Mouse (Mus musculus): ENCODE results near the gene Srgap1. TPM values are rescaled to one million over a fixed set of nuclear protein-coding genes. Genes with fewer than 3 reads are reported as not detected.

The Srgap1 gene
- polyA plus RNA-seq, 1 experiment, result 1.0 TPM

GRCm38 (mm10) chr10:121885512-121886218 is 161.4 kb downstream of the Srgap1 start:
- no peaks in the 10 kb centered on the region; the same call in 1 of the 2 replicates for H3K4me1 ChIP-seq (ENCODE audit: control insufficient read depth, insufficient read depth, low read length)
- WGBS, result 87% methylated on average over 9 of the region's 9 CpGs
- H3K27ac ChIP-seq (ENCODE audit: control insufficient read depth, insufficient read depth, low read depth, low read length, poor library complexity), result no peak overlapping the region
- TF ChIP-seq CTCF (IDR thresholded peaks at IDR 0.05; ENCODE audit: control insufficient read depth, insufficient read depth, low read length), result no peak
- TF ChIP-seq POLR2A (IDR thresholded peaks at IDR 0.05; ENCODE audit: borderline replicate concordance, control insufficient read depth, low read depth, low read length), result no peak
- H3K4me3 ChIP-seq (replicated peaks; ENCODE audit: control insufficient read depth, low read depth, low read length), result no peak overlapping the region

GRCm38 (mm10) chr10:121882461-121882860 is 164.7 kb downstream of the Srgap1 start:
- WGBS, result 89% methylated on average over 6 of the region's 6 CpGs
- Histone ChIP-seq H3K27ac (ENCODE audit: control insufficient read depth, insufficient read depth, low read depth, low read length, poor library complexity) (no peak overlapping the region), H3K4me1 (ENCODE audit: control insufficient read depth, insufficient read depth, low read length) (no peaks in the 10 kb centered on the region; the same call in 1 of the 2 replicates), H3K4me3 (replicated peaks; ENCODE audit: control insufficient read depth, low read depth, low read length) (no peak overlapping the region)
- TF ChIP-seq CTCF (IDR thresholded peaks at IDR 0.05; ENCODE audit: control insufficient read depth, insufficient read depth, low read length) (no peak), POLR2A (IDR thresholded peaks at IDR 0.05; ENCODE audit: borderline replicate concordance, control insufficient read depth, low read depth, low read length) (no peak)

GRCm38 (mm10) chr10:121878855-121879254 is 168.3 kb downstream of the Srgap1 start:
- H3K4me1 ChIP-seq (ENCODE audit: control insufficient read depth, insufficient read depth, low read length), result no peaks in the 10 kb centered on the region
- WGBS, result 42% methylated on average over 7 of the region's 7 CpGs
- H3K27ac ChIP-seq (ENCODE audit: control insufficient read depth, insufficient read depth, low read depth, low read length, poor library complexity), result no peak overlapping the region
- no peak for TF ChIP-seq CTCF (IDR thresholded peaks at IDR 0.05; ENCODE audit: control insufficient read depth, insufficient read depth, low read length)
- H3K4me3 ChIP-seq (replicated peaks; ENCODE audit: control insufficient read depth, low read depth, low read length), result no peak overlapping the region

GRCm38 (mm10) chr10:121877906-121878305 is 169.2 kb downstream of the Srgap1 start:
- H3K4me1 ChIP-seq (ENCODE audit: control insufficient read depth, insufficient read depth, low read length), result no peaks in the 10 kb centered on the region
- H3K27ac ChIP-seq (ENCODE audit: control insufficient read depth, insufficient read depth, low read depth, low read length, poor library complexity), result no peak overlapping the region
- H3K4me3 ChIP-seq (replicated peaks; ENCODE audit: control insufficient read depth, low read depth, low read length), result no peak overlapping the region
- TF ChIP-seq CTCF (IDR thresholded peaks at IDR 0.05; ENCODE audit: control insufficient read depth, insufficient read depth, low read length), result no peak
- no peak for TF ChIP-seq POLR2A (IDR thresholded peaks at IDR 0.05; ENCODE audit: borderline replicate concordance, control insufficient read depth, low read depth, low read length)
- WGBS, result 85% methylated on average over 9 of the region's 9 CpGs

GRCm38 (mm10) chr10:121873063-121873489 is 174.0 kb downstream of the Srgap1 start:
- Histone ChIP-seq H3K27ac (ENCODE audit: control insufficient read depth, insufficient read depth, low read depth, low read length, poor library complexity) (no peak overlapping the region), H3K4me3 (replicated peaks; ENCODE audit: control insufficient read depth, low read depth, low read length) (no peak overlapping the region), H3K4me1 (ENCODE audit: control insufficient read depth, insufficient read depth, low read length) (no peaks in the 10 kb centered on the region)
- TF ChIP-seq CTCF (IDR thresholded peaks at IDR 0.05; ENCODE audit: control insufficient read depth, insufficient read depth, low read length), result no peak
- no peak for TF ChIP-seq POLR2A (IDR thresholded peaks at IDR 0.05; ENCODE audit: borderline replicate concordance, control insufficient read depth, low read depth, low read length)
- 58% methylated on average over 4 of the region's 4 CpGs for WGBS

GRCm38 (mm10) chr10:121869941-121870340 is 177.2 kb downstream of the Srgap1 start:
- no peak overlapping the region for H3K4me3 ChIP-seq (replicated peaks; ENCODE audit: control insufficient read depth, low read depth, low read length)
- TF ChIP-seq POLR2A (IDR thresholded peaks at IDR 0.05; ENCODE audit: borderline replicate concordance, control insufficient read depth, low read depth, low read length) (no peak), CTCF (IDR thresholded peaks at IDR 0.05; ENCODE audit: control insufficient read depth, insufficient read depth, low read length) (no peak)
- 73% methylated on average over 8 of the region's 8 CpGs for WGBS

GRCm38 (mm10) chr10:121868255-121868654 is 178.9 kb downstream of the Srgap1 start:
- 85% methylated on average over 3 of the region's 3 CpGs for WGBS
- no peaks in the 10 kb centered on the region for H3K4me1 ChIP-seq (ENCODE audit: control insufficient read depth, insufficient read depth, low read length)
- TF ChIP-seq POLR2A (IDR thresholded peaks at IDR 0.05; ENCODE audit: borderline replicate concordance, control insufficient read depth, low read depth, low read length) (no peak), CTCF (IDR thresholded peaks at IDR 0.05; ENCODE audit: control insufficient read depth, insufficient read depth, low read length) (no peak)

More at GRCm38 (mm10) chr10:121869941-121870340, 177.2 kb downstream of the Srgap1 start:
- no peaks in the 10 kb centered on the region for H3K4me1 ChIP-seq (ENCODE audit: control insufficient read depth, insufficient read depth, low read length)
- H3K27ac ChIP-seq (ENCODE audit: control insufficient read depth, insufficient read depth, low read depth, low read length, poor library complexity), result no peak overlapping the region

GRCm38 (mm10) chr10:121865503-121866239 is 181.4 kb downstream of the Srgap1 start:
- Histone ChIP-seq H3K4me3 (replicated peaks; ENCODE audit: control insufficient read depth, low read depth, low read length) (no peak overlapping the region), H3K27ac (ENCODE audit: control insufficient read depth, insufficient read depth, low read depth, low read length, poor library complexity) (no peak overlapping the region), H3K4me1 (ENCODE audit: control insufficient read depth, insufficient read depth, low read length) (no peaks in the 10 kb centered on the region)
- TF ChIP-seq CTCF (IDR thresholded peaks at IDR 0.05; ENCODE audit: control insufficient read depth, insufficient read depth, low read length), result no peak
- TF ChIP-seq POLR2A (IDR thresholded peaks at IDR 0.05; ENCODE audit: borderline replicate concordance, control insufficient read depth, low read depth, low read length), result no peak
- 80% methylated on average over 18 of the region's 18 CpGs for WGBS

More at GRCm38 (mm10) chr10:121868255-121868654, 178.9 kb downstream of the Srgap1 start:
- Histone ChIP-seq H3K27ac (ENCODE audit: control insufficient read depth, insufficient read depth, low read depth, low read length, poor library complexity) (no peak overlapping the region), H3K4me3 (replicated peaks; ENCODE audit: control insufficient read depth, low read depth, low read length) (no peak overlapping the region)
